Mouse (Mus musculus) heart, postnatal 0 days (tissue): ENCODE data around the gene Olfr49.

Experiments
- CTCF ChIP-seq: IDR thresholded peaks from 2 replicates; pipeline ENCODE4 v1.5.1; 2016; ENCODE audit warnings: antibody characterized with exemption, control low read depth, low read depth
- EP300 ChIP-seq: IDR thresholded peaks from 2 replicates; pipeline ENCODE4 v1.6.1; 2016; ENCODE audit warnings: antibody characterized with exemption, low read depth

- TF ChIP-seq CTCF (no peak), EP300 (no peak)
These were observed 22.1 kb downstream of the Olfr49 start for GRCm38 (mm10) chr14:54262622-54263021.
